Mouse (Mus musculus): ENCODE results near the gene Zdhhc23. TPM values are rescaled to one million over a fixed set of nuclear protein-coding genes. Genes with fewer than 3 reads are reported as not detected.
A peak's percentile ranks its signal among the peaks of the same experiment; 100 is the strongest.

The Zdhhc23 gene
- polyA plus RNA-seq, 1 experiment from 2014 or later = 1.4 TPM

DNA sequence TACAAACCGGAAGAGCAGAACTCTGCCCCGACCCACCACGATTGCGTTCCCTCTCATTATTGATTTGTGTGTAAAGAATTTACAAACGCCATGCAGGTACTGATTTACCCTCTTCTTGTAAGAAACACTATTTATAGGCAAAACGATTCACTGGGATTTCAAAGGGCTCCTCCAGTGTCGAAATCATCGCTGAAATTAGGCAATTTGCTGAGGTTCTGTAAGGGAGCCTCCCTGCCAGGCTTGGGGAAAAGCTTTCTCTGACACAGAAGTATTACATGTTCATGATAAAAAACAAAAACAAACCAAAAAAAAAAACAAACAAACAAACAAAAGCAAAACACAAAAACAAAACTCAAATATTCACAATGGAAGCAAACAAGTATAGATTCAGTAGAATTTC lies 19.5 kb upstream of the Zdhhc23 start:
- no peaks in the 10 kb centered on the region for H3K9me3 ChIP-seq
- H3K4me3 ChIP-seq = no peak overlapping the region
- no peaks in the 10 kb centered on the region for H3K27me3 ChIP-seq
- no peak overlapping the region for H3K4me2 ChIP-seq
- no peaks in the 10 kb centered on the region for H3K36me3 ChIP-seq
- 80% methylated on average over 8 of the region's 8 CpGs for WGBS
- ATAC-seq (ENCODE audit: low read depth) = no peak
- no peak overlapping the region for H3K9ac ChIP-seq
- no peaks in the 10 kb centered on the region for H3K4me1 ChIP-seq (replicated peaks)
- H3K27ac ChIP-seq (replicated peaks) = no peak overlapping the region

DNA sequence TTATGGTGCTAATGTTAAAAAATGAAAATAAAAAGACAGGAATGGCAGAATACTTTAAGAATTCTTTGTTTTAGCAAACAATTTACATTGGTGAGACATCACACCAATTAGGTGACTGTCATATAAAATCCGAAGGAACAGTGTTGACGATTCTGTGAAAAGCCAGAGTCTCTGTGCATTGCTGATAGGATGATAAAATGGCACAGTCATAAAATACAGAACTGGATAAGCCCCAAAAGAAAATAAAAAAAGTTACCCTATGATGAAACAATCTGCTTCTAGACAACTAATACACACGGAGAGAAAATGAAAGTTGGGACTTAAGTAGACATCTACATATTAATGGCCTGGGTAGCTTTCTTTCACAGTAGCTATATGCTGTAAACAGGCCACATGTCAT lies 15.0 kb upstream of the Zdhhc23 start:
- Histone ChIP-seq H3K27me3 (no peaks in the 10 kb centered on the region), H3K4me1 (replicated peaks) (no peaks in the 10 kb centered on the region), H3K27ac (replicated peaks) (no peak overlapping the region), H3K9ac (no peak overlapping the region), H3K9me3 (no peaks in the 10 kb centered on the region), H3K4me3 (no peak overlapping the region), H3K4me2 (no peak overlapping the region), H3K36me3 (no peaks in the 10 kb centered on the region)
- WGBS = 85% methylated on average over 3 of the region's 3 CpGs
- no peak for ATAC-seq (ENCODE audit: low read depth)

DNA sequence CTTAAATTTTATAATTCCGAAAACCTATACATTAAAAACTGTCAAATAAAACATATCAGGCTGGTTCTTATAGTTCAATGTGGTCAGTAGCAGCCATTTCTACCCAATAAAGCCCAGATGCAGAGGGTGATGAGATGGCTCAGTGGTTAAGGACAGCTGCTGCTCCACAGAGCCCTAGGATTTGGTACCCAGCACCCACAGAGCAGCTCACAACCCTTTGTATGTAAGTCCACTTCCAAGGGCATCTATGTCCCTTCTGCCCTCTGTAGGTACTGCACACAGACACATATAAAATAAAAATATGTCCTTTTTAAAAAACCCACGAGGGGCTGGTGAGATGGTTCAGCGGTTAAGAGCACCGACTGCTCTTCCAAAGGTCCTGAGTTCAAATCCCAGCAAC lies 6.7 kb upstream of the Zdhhc23 start:
- H3K9me3 ChIP-seq = no peaks in the 10 kb centered on the region
- no peak overlapping the region for H3K9ac ChIP-seq
- no peaks in the 10 kb centered on the region for H3K4me1 ChIP-seq (replicated peaks)
- H3K4me3 ChIP-seq = no peak overlapping the region
- 94% methylated on average over 4 of the region's 4 CpGs for WGBS
- H3K27ac ChIP-seq (replicated peaks) = no peak overlapping the region
- H3K27me3 ChIP-seq = no peaks in the 10 kb centered on the region
- ATAC-seq (ENCODE audit: low read depth) = no peak
- no peak overlapping the region for H3K4me2 ChIP-seq
- no peaks in the 10 kb centered on the region for H3K36me3 ChIP-seq

DNA sequence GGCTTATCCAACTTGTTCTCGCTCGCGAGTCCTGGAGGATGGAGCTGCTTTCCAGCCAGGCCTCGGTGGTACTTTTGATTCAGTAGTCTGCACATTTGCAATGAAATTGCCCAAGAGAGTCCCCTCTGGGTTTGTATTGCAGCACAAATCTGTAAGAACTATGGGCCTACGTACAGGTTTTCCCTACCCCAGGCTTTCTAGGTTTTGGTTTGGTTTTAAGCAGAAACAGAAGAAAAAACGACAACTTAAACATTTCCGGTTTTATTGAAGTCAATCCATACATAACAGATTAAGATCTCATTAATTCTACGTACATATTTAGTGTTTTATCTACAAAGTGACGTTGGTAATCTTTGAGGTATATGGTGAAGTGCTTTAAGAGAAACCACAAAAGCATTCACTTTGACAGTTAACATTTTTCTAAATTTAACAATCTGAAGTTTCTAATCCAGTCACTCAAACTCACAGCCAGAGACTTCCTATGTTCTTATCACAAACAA lies 569 bp upstream of the Zdhhc23 start:
- Histone ChIP-seq H3K9ac (peak overlapping the region; percentile 73), H3K4me1 (replicated peaks) (peaks cover 3% of the 10 kb centered on the region; the same call in 1 of the 2 replicates), H3K27me3 (peaks cover 35% of the 10 kb centered on the region), H3K4me3 (peak overlapping the region; percentile 79), H3K4me2 (peak overlapping the region; percentile 100), H3K27ac (replicated peaks) (no peak overlapping the region), H3K36me3 (no peaks in the 10 kb centered on the region), H3K9me3 (no peaks in the 10 kb centered on the region)
- no peak for ATAC-seq (ENCODE audit: low read depth)
- WGBS = 30% methylated on average over 9 of the region's 9 CpGs

DNA sequence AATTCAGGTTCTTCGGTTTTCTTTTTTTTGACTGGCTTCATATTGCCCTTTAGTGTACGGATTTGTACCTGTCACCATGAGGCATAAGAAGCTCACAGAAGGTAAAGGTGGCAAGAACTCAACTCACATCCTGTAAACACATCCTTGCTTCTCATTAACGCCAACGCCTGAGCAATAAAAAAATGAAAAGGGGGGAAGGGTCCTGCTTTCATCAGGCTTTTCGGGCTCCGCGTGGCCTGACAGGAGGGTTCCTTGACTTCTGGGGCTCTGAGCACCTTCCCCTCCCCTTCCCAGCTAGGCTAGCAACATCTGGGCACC lies 622 bp downstream of the Zdhhc23 start:
- ATAC-seq (ENCODE audit: low read depth) = 0 out of 2 replicates have a peak, but pooled peaks have one; percentile 14
- no peaks in the 10 kb centered on the region for H3K9me3 ChIP-seq
- peak overlapping the region; percentile 73 for H3K9ac ChIP-seq
- H3K27me3 ChIP-seq = peaks cover 35% of the 10 kb centered on the region
- H3K36me3 ChIP-seq = no peaks in the 10 kb centered on the region
- WGBS = 17% methylated on average over 7 of the region's 7 CpGs
- H3K4me2 ChIP-seq = peak overlapping the region; percentile 100
- no peak overlapping the region for H3K27ac ChIP-seq (replicated peaks)
- peak overlapping the region; percentile 79 for H3K4me3 ChIP-seq
- peaks cover 3% of the 10 kb centered on the region; the same call in 1 of the 2 replicates for H3K4me1 ChIP-seq (replicated peaks)

DNA sequence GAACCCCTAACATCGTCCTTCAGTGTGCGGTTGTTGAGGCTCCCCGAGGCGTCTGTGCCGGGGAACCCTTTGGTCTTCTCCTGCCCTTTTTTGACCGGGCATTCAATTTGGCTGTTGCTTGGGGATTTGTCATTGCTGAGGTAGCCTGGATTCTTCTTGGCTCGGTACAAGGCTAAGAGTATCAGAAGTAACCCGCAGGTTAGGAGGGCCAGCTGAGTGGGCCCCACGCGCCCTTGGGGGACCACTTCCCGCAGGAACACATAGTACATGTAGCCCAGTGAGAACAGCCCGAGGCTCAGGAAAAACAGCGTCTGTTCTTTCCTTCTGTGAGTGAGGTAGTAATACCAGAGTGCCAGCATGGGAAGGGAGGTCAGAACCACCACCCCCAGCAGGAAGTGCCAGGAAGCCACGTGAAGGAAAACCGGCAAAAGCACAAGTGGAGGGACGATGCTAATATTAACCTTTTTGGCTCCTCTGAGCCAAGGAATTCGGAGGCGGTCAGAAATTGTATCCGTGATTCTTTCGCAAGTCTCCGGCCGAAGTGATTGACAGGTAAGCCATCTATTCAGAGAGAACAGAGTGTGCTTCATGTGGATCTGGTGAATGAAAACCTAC lies 5.9 kb downstream of the Zdhhc23 start:
- 86% methylated on average over 22 of the region's 22 CpGs for WGBS

DNA sequence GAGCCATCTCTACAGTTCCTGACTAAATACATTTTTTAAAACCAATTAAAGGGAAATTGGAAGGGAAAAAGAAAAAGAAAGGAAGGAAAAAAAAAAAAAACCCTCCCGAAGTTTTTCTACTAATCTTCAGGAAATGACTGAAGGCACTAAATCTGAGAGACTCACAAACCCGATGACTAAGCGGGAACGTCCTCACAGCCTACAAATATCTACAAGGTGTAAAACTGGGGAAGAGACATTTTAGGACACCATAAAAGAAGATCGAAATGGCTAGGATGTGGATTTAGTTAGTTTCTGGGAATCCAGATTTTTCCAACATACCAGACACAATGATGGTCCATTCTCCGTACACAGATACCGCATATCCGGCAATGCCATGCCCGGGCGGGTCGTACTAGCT lies 6.4 kb downstream of the Zdhhc23 start:
- no peak overlapping the region for H3K4me3 ChIP-seq
- 94% methylated on average over 11 of the region's 11 CpGs for WGBS
- H3K9me3 ChIP-seq = no peaks in the 10 kb centered on the region
- H3K4me1 ChIP-seq (replicated peaks) = no peaks in the 10 kb centered on the region
- no peak overlapping the region for H3K9ac ChIP-seq
- peaks cover 7% of the 10 kb centered on the region; the same call in 1 of the 2 replicates for H3K36me3 ChIP-seq
- H3K27ac ChIP-seq (replicated peaks) = no peak overlapping the region
- ATAC-seq (ENCODE audit: low read depth) = no peak
- peaks cover 7% of the 10 kb centered on the region for H3K27me3 ChIP-seq
- no peak overlapping the region for H3K4me2 ChIP-seq

More for the DNA sequence above, 5.9 kb downstream of the Zdhhc23 start:
- Histone ChIP-seq H3K27ac (replicated peaks) (no peak overlapping the region), H3K4me1 (replicated peaks) (no peaks in the 10 kb centered on the region), H3K36me3 (peaks cover 2% of the 10 kb centered on the region; the same call in 1 of the 2 replicates), H3K27me3 (peaks cover 11% of the 10 kb centered on the region), H3K9me3 (no peaks in the 10 kb centered on the region), H3K9ac (no peak overlapping the region), H3K4me3 (no peak overlapping the region), H3K4me2 (no peak overlapping the region)
- no peak for ATAC-seq (ENCODE audit: low read depth)

DNA sequence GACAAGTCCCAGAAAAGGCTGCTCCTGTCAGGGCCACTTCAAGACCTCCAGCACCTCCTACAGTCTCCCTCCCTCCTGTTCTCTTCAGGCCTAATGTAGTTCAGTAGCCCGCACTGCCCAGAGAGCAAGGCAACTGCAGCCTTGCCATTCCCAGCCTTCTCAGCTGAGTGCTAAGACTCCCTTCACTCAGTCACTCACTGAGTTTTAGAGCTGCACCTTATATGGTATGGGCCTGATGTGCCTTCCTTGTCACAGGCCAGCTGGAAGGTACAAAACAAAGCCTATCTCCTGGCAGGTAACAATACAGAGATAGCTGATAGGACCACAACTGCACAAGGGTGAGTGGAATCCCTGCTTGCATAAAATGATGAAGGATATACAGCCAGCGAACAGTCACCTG lies 7.2 kb downstream of the Zdhhc23 start:
- Histone ChIP-seq H3K27me3 (peaks cover 3% of the 10 kb centered on the region; the same call in 1 of the 2 replicates), H3K9me3 (no peaks in the 10 kb centered on the region), H3K27ac (replicated peaks) (no peak overlapping the region), H3K9ac (no peak overlapping the region), H3K36me3 (peaks cover 7% of the 10 kb centered on the region; the same call in 1 of the 2 replicates), H3K4me3 (no peak overlapping the region), H3K4me1 (replicated peaks) (no peaks in the 10 kb centered on the region), H3K4me2 (no peak overlapping the region)
- 83% methylated on average over 2 of the region's 2 CpGs for WGBS
- ATAC-seq (ENCODE audit: low read depth) = no peak

DNA sequence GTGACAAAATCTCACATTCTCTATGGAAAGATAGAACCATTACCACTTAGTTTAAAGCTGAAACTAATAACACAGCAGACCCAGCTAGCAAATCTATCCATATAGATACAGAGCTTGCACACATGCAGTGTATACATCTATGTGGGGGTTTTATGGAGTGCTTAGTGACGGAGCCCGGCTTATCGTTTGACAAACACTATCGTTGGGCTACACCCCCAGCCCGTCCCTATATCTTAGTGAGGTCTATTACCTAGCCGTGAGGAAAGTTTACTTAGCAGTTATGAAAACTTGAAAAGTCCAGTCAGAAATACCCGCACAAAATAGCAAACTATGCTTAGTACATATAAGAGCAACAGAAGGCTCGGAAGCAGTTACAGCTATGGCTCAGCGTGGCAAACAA lies 7.8 kb downstream of the Zdhhc23 start:
- no peak for ATAC-seq (ENCODE audit: low read depth)
- Histone ChIP-seq H3K9me3 (no peaks in the 10 kb centered on the region), H3K4me3 (no peak overlapping the region), H3K27me3 (no peaks in the 10 kb centered on the region), H3K27ac (replicated peaks) (no peak overlapping the region), H3K9ac (no peak overlapping the region), H3K36me3 (peaks cover 7% of the 10 kb centered on the region; the same call in 1 of the 2 replicates), H3K4me1 (replicated peaks) (no peaks in the 10 kb centered on the region), H3K4me2 (no peak overlapping the region)
- WGBS = 96% methylated on average over 9 of the region's 9 CpGs

DNA sequence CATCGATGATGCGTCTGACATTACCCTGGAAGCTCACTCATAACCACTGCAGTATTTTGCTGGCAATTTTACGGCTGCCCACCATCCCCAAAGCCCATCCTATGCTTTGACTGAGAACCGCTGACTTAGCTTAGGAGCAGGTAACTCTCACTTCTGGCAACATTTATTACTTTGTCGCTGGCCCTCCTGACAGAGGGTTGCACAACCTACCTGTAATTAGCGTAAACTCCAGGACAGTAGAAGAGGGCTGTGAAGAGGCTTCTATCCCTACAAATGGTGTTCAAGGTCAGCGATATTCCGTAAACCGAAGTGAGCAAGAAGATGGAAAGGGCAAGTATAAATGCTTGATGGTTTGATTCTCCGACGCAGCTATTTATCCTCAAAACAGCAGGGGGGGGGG lies 8.4 kb downstream of the Zdhhc23 start:
- ATAC-seq (ENCODE audit: low read depth) = no peak
- Histone ChIP-seq H3K36me3 (peaks cover 7% of the 10 kb centered on the region; the same call in 1 of the 2 replicates), H3K9ac (no peak overlapping the region), H3K4me2 (no peak overlapping the region), H3K4me3 (no peak overlapping the region), H3K9me3 (no peaks in the 10 kb centered on the region), H3K27ac (replicated peaks) (no peak overlapping the region), H3K27me3 (no peaks in the 10 kb centered on the region), H3K4me1 (replicated peaks) (peaks cover 4% of the 10 kb centered on the region)
- WGBS = 90% methylated on average over 11 of the region's 11 CpGs

DNA sequence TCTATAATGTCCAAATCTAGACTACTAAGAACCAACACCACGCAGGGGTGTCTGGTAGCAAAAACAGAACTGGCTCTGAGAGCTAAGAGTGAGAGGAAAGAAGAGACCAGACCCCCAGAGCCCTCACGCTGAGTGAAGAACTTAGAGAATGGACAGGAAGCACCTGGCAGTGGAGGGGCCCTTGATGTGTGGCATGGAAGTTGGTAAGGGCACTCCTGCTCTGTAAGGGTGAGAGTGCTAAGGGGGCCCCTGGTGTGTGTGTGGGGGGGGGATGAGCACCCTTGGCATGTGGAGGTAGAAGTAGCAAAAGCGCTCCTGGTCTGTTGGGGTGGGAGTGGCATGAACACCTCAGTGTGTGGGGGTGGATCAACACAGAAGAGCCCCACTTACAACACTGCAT lies 9.2 kb downstream of the Zdhhc23 start:
- no peak overlapping the region for H3K27ac ChIP-seq (replicated peaks)
- H3K27me3 ChIP-seq = no peaks in the 10 kb centered on the region
- no peak overlapping the region for H3K4me2 ChIP-seq
- peaks cover 7% of the 10 kb centered on the region; the same call in 1 of the 2 replicates for H3K36me3 ChIP-seq
- ATAC-seq (ENCODE audit: low read depth) = no peak
- H3K9ac ChIP-seq = no peak overlapping the region
- no peaks in the 10 kb centered on the region for H3K9me3 ChIP-seq
- WGBS = 85% methylated on average over 3 of the region's 3 CpGs
- no peak overlapping the region for H3K4me3 ChIP-seq
- H3K4me1 ChIP-seq (replicated peaks) = peaks cover 8% of the 10 kb centered on the region

DNA sequence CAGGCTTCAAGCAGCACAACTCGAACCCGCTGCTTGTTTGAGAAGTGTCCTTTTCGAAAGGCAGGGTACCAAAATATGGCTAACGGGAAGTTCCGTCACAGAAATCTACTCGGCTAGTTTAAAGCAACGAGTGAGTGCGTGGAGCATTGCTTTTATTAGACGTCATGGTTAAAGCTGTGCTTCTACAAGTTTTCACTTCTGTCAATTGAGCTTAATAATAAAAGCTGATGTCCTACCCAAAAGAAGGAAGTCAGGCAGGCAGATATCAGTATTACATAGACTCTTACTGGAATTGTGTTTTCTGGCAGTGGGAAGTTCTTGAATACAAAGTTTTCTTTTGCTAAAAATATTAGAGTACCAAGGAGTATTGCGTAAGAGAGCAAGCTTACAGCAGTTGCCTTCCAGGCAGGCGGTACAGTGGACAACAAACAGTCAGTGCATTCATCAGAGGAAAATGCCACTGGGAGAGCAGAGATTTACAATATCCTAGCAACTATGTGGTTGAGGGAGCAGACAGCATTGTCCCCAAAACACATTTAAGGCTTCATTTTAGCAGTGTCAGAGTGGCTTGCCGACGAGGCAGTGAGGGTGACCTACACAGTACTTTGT lies 13.7 kb downstream of the Zdhhc23 start:
- H3K27ac ChIP-seq (replicated peaks) = 0 out of 2 replicates have a peak overlapping the region, but pooled peaks have one; percentile 49
- ATAC-seq (ENCODE audit: low read depth) = peak; percentile 77
- 72% methylated on average over 13 of the region's 13 CpGs for WGBS

More for the DNA sequence above, 13.7 kb downstream of the Zdhhc23 start:
- Histone ChIP-seq H3K9ac (no peak overlapping the region), H3K36me3 (peaks cover 7% of the 10 kb centered on the region; the same call in 1 of the 2 replicates), H3K4me3 (no peak overlapping the region), H3K9me3 (no peaks in the 10 kb centered on the region), H3K4me2 (no peak overlapping the region), H3K27me3 (no peaks in the 10 kb centered on the region), H3K4me1 (replicated peaks) (peaks cover 8% of the 10 kb centered on the region)

Data from neural tube, embryonic 13.5 days (tissue).